Mouse (Mus musculus) urinary bladder, adult 2 months (tissue): ENCODE measurements around the gene Sh3bp5l. TPM values are rescaled to one million over a fixed set of nuclear protein-coding genes. Genes with fewer than 3 reads are reported as not detected.
"Not testable (repeated sequence)": the region's sequence is repeated elsewhere in the genome, so short reads cannot be mapped to it uniquely, and the experiment has no call there.

Source experiments
- DNase-seq: peaks from one replicate; pipeline ENCODE4 v3.0.0; 2022; ENCODE audit warnings: low spot score
- polyA plus RNA-seq: library from polyadenylated mRNA; depleted of rRNA; stranded (reverse); fragments of >200 nt; gene quantifications from 2 replicates; pipeline ENCODE4 v1.2.3, GENCODE M21; 2012; rRNA removed

Sh3bp5l gene
- polyA plus RNA-seq, result 22.0 and 23.9 TPM in 2 replicates

GRCm38 (mm10) chr11:58330276-58331148 is at the start of gene Sh3bp5l, which contains the start of gene Zfp672:
Gene Sh3bp5l, plus strand, starts transcription at chr11:58330724.
Gene Zfp672, minus strand, starts transcription at chr11:58330339.
- DNase-seq, result peak; percentile 73

DNA sequence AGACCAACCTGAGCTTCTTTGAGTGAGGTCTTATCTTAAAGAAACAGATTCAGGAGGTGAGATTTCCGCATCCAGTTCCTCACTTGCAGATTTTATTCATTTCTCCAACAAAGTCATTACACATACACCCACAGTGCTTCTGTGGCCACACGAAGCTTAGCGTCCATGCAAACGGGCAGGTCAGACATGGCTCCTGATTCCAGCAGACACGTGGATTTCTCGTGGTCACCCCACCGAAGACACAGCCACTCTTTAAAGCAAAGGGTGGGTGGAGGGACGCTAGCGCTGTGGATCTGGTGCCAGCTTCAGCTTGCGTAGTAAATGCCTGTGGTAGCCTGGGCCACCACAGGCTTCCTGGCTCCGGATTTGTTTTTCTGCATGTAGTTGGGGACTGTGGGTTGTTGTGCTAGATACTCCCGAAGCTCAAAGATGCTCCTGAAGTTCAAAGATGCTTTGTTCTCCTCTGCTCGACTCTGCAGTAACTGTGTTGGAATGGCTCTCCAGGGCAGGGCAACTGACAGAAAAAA is 48.5 kb upstream of the Sh3bp5l start:
- no peak for DNase-seq

DNA sequence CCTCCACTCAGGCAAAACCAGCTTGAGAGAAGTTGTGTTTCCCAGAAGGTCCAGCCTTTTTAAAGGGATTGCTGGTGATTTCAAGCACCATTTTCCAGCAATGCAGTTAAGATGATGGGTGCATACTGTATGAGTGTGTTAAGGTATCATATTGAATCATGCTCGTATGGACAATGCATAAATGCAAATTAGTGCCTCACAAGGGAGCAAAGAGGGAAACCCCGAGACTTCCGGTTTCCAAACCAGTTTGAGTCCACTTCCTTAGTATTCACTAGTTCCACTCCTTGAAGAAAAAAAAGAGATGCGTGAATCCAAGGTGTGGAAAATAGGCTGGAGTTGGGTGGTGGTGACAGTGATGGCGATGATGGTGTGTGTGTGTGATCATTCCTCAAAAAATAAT is 48.0 kb upstream of the Sh3bp5l start:
- DNase-seq, result no peak

DNA sequence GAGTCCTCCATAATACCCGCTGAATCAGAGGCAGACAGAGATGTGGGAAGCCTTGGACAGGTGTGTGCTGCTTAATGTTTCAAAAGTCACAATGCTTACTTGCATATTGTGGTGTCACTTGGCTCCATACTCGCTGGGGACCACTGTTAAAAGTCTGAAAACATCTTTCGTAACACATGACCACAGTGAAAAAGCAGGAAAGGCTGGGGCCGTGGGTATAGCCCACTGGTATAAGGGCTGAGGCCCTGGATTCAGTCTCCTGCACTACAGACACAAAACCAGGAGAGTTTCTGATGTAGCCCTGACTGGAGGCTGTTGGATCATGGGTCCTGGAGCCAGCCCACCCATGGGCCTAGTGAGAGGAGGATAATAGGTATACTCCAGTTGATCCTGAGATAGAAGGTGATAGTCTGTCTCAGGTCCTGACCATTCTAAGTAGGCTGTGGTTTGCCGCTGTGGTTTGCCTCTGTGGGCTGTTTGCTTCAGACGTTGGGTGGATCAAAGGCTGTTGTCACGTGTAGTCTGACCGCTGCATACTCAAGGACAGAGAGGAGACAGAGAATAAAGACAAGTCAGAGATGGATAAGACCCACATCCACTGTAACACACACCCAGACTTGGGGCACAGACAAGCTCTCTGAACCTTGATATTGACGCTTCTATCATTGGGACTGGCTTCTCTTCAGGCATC is 40.4 kb upstream of the Sh3bp5l start:
- DNase-seq, result no peak

DNA sequence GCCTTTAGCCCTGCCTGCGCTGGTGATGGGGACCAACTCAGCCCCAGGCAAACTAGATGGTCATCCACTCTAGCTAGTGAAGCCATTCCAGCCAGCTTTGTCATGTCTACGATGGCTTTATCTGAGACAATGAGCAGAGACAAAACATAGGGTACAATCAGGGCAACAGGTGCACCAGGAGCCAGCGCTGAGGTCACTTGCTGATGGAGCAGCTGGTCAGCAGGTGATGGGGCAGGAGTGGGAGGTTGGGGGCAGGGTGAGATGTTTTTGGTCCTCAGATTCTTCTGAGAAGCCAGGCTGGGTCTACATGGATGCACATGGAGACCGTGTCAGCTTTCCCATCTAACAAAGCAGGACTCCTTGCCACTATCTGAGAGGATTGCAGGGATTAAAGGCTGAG is 39.7 kb upstream of the Sh3bp5l start:
- DNase-seq, result no peak

GRCm38 (mm10) chr11:58292791-58293190 is 37.7 kb upstream of the Sh3bp5l start:
- DNase-seq, result no peak

DNA sequence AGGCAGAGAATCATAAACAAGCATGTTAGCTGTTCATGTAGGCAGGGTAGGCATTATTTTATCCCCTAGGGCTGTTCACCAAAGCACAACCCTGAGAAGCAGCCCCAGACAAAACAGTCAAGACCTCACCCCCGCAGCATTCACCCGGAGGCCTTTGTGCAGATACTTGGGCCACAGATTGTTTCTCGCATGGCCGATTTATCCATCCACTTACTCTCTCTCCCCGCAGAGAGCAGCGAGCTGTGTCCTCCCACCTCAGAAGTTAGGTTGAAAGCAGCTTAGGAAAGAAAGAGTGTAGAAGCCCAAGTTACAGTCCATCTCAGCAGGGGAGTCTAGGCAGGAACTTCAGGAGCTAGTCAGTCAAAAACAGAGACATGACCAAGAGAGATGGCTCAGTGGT is 33.1 kb upstream of the Sh3bp5l start:
- no peak for DNase-seq

DNA sequence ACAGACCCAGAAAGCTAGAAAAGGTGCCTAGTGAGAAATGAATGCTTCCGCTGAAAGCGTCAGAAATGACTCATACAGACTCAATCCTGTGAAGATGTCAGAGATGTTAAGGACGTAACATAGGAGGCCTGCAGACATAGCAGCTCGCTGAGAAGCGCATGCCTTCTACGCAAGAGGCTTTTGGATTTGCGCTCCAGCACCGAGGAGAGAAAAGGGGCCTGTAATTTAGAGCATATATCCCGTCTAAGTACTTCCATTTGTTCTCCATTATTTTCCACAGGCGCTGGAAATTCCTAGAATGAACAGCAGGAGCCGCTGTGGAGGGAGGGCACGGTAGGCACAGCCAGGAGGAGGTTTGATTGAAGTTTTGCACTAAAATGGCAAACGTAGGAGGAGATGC is 29.5 kb upstream of the Sh3bp5l start:
- DNase-seq, result peak; percentile 39

DNA sequence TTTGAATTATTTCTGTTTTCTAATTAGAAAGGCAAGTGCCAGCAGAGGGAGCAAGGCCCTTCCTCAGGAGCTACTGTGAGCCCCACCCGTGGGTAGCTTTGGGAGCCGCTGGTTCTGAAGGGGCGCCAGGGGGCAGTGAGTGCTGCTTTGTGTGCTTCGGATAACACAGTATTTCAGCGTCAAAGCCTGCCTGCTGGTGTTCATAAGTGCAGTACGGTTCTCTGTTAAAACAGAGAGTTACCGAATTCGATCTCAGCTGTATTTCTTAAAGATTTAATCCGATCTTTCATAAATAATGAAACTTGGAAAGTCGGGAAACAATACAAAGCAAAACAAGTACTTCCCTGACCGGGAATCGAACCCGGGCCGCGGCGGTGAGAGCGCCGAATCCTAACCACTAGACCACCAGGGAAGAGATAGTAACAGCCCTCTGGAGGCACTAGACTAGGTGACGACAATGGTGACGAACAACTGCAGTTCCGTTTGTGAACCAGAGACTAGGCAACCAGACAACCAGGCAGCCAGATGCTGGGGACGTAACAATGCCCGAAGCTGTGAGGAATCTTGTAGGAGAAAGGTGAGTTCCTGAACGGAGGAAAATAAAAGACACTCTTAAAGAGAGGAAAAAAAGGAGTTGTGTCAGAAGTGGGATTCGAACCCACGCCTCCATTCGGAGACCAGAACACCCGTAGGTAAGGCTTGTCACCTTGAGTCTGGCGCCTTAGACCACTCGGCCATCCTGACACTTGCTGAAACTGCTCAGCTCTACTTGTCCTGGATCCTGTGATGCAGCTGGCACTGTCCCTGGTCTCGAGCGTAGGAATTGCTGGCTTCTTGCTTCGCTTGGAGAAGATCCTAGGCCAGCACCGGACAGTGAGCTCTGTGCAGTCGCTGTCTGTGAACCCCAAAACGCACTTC is 28.4 kb upstream of the Sh3bp5l start:
- DNase-seq, result peak; percentile 99

DNA sequence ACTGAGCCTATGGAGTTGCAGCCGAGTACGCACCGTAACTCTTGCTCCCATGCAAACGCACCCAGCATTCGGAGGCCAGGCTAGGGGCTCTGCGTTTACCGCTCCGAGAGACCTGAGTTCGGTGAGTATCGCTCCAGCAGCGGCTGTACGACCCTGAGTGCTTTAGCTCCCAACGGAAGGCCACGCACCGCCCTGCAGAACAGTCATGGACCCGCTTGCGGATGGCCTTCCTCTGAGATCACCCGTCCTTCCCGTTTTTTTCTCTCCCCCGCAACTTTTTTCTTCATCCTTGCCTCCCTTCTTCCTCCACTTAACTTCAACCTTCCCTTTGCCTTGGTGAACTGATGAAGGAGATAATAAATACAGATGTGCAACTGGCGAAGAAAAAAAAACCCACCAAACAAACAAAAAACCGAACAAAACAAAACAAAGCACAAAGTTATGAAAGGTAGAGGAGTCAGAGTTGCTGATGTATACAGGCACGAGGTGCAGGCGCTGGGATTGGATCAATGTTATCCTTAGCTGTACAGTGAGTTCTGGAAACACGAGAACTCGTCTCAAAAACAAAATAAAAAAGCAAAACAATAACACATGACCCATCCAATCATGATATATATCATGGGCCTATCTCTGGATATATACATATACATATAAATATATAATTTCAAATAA is 27.6 kb upstream of the Sh3bp5l start:
- DNase-seq, result no peak

GRCm38 (mm10) chr11:58303594-58303993 is 26.9 kb upstream of the Sh3bp5l start:
- DNase-seq, result no peak

DNA sequence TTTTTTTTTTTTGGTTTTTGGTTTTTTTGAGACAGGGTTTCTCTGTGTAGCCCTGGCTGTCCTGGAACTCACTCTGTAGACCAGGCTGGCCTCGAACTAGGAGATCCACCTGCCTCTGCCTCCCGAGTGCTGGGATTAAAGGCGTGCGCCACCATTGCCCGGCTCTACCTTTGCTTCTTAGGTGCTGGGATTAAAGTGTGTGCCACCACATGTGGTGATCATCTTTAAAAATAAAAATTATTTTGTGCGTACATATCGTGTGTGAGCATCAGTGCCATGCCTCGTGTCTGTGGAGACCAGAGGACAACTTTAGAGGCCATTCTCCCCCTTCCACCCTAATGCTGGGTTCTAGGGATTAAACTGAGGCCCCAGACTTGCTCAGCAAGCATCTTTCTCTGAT is 25.2 kb upstream of the Sh3bp5l start:
- DNase-seq, result not testable (repeated sequence)

DNA sequence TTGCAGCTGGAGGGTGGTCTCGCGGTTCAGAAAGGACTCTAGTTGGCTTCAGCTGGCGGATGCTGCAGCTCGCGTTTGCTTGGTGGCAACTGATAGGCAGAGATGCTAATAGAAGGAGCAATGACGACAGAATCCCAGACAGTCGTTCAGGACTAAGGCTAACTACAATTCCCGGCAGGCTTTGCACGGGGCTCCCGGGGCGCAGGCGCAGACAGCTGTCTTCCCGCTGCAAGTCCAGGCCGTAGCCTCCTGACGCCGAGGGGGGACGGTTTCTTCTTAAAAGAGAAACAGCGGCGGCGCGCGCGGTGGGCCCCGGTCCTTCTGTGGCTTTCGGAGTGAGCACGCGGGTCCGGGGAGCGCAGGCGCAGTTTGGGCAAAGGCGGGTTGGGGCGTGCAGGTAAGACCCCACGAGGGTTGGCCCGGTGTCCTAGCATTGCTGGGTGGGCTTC is 23.6 kb upstream of the Sh3bp5l start, which contains the start of gene Zfp692:
Gene Zfp692, plus strand, starts transcription at position 210 of the 449 bp plus-strand sequence.
- DNase-seq, result peak; percentile 75

DNA sequence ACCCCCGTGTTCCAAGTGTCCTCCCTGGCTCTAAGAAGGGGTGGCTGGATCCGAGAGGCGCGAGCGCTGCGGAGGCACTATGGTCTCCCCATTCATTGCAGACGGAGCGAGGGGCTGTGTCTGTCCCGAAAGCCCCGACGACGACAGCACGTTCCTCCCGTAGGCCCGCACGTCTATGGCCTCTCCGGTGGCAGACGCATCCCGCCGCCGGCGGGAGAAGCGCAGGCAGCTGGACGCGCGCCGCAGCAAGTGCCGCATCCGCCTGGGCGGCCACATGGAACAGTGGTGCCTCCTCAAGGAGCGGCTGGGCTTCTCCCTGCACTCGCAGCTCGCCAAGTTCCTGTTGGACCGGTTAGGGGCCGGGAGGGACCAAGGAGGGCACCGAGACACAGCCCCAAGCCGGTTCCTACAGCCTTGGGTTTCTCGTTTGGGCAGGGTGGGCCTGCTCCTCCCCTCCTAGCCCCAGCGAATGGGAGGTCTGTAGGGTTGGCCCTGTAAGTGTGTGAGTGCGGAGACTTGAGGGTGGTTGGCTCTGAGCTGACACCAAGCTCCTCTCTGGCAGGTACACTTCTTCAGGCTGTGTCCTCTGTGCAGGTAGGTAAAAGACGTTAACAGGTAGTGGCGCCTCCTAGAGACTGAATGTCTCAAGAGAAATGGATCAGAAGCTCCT is 23.0 kb upstream of the Sh3bp5l start:
- peak; percentile 71 for DNase-seq

DNA sequence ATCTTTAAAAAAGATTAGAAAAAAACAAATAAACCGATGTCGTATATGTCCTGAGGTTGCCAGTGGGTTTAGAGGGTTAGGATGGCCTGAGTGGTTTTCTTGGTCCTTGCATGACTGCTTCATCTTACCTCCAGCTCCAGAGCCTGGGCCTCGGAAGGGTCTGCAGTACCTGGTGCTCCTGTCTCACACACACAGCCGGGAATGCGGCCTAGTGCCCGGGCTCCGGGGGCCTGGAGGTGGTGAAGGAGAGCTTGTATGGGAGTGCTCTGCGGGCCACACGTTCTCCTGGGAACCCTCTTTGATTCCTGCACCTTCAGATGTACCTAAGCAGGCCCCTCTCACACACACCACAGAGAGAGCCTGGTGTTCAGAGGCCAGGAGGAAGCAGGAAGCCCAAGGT is 21.9 kb upstream of the Sh3bp5l start:
- no peak for DNase-seq

- DNase-seq, result no peak
Measured at GRCm38 (mm10) chr11:58314069-58314468, 16.5 kb upstream of the Sh3bp5l start.

- no peak for DNase-seq
Measured at GRCm38 (mm10) chr11:58315536-58316168, 14.9 kb upstream of the Sh3bp5l start.

- no peak for DNase-seq
Measured at GRCm38 (mm10) chr11:58316344-58316743, 14.2 kb upstream of the Sh3bp5l start.

GRCm38 (mm10) chr11:58316768-58317390 is 13.6 kb upstream of the Sh3bp5l start:
- no peak for DNase-seq
